Mouse (Mus musculus): ENCODE measurements at regions not wholly inside any gene's neighbourhood (a gene's known extent, or its start where the extent isn't known, plus 50 kb on each side); places are given as distances from the start of the nearest gene placed in this dataset.
A peak's percentile ranks its signal among the peaks of the same experiment; 100 is the strongest.

DNA sequence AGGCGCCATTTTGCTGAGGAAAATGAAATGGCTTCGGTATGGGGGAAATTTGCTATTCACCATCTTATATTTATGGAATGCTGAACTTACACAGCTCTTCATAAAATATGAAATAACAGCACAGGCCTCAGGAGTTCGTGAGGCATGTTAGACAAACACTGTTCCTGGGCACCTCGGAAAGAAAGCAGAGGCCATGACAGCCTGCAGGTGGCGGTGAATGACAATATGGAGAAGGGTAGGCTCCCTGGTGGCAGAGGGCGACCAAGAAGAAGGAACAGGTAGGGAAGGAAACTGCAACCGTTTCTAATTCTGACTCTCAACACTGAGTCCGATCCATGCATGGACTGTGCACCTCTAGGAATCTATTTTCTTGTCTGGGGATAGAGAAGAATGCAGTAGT, 553.6 kb upstream of the Tmpo start:
- DNase-seq (ENCODE audit: low spot score in 2 of 2), result no peak

DNA sequence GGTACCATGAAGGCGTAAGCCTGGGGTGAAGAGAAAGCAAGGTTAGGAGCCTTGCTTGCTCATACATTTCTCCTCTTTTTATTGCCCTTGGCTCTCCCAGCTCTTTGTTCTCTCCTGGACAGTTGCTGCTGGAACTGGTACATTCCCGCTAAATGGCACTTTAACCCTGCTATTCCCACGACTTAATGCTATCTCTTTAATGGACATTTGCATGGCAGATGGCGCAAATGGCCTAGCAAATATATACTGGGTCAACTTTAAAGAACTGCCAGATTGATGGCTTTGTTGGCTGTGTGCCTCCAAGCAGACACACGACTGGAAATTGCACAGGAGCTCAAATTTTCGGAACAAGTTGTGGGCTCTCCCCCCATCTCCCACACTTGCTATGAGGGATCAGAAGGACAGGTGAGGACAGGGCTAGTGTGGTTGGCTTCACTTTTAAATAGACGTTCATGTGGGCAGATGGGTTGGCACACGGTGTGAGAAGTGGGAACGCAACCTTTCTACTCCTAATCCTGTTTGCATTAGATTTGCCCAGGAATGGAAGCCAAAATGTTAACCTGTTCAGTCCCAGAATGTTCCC, 551.0 kb upstream of the Tmpo start:
- DNase-seq (ENCODE audit: low spot score in 2 of 2), result no peak

DNA sequence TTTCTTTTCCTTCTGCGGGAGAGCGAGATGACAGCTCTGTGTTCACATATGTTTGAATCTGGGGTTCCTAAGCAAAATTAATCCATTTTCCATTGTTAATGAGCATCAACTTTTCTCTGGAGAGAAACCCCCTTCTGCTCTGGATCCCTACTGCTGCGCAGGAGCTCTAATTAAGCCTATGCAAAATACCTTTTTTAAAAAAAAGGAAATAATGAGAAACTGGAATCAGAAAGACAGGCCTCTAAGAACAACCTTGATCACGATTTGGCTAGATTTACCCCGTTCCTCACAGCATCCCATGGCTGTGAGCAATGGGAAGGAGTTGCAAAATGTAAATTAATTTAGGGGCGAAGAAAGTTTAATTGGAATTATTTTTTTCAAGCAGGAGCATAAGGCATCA, 548.9 kb upstream of the Tmpo start:
- no peak for DNase-seq (ENCODE audit: low spot score in 2 of 2)

DNA sequence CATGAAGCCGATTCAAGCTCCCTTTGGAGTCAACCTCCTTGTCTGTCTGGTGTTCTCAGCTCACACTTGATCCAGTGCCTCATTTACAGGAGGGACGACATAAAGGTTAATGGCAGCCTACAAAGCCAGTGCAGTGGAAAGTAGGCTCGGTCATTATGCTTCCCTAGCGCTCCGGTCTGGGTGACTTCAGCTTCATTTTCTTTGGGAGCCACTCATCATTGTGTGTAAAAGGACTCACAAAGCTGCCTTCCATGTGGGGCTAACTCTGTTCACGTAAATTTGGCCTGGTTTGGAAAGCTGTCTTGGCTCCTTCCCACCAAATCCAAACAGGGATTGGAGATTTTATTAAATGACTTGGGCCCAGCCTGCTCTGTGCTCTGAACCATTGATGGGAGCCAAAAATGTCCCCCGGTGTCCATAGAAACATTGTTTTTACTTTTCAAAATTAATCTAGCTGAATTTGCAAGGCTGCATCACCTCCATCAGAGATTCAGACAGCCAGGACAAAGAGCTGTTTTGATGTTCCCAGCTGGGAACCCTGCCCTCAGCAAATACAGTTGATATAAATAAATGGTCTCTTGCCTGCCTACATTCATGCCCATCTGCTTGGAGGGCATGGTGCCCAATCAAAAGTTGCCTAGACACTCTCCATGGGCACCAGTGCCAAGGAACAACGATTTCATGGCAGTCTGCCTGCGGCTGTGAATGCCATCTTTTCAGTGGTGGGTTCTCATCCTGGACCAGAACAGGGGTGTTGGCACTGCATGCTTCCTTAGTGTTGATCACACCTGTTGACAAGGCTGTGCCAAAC, 538.7 kb upstream of the Tmpo start:
- DNase-seq (ENCODE audit: low spot score in 2 of 2), result peak; percentile 47 to 73

DNA sequence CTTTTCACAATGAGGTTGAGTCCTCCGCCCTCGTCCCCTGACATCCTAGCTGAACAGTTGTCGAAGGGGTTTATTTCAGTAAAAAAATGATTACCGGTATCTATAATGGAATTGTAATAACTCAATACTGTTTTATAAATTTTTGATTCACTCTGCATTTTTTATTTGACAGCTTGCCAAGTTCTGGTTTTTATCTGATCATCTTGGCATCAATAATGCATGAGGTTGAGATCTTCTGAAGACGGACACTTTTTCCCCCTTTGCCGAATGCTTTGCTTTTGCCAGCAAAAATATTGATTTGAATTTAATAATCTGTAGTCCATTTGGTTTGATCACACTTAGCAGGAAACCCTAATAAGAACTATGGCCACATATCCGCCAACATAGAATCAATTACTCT, 535.5 kb upstream of the Tmpo start:
- no peak for DNase-seq (ENCODE audit: low spot score in 2 of 2)

DNA sequence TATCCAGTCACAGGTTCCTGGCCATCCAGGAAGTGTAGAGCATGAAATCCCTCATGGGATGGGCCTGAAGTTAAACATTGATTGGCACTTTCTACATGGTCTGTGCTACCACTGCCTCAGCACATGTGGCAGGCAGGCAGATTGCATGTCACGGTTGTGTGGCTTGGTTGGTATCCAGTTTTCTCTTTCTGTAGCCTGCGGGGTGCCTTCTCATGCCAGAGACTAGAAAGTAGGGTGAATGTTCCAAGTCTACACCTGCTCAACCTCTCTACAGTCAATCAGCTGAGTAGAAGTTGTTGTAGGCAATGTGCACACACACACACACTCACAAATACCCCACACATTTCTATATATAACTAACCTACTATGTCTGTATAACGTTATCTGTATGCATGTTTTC, 533.5 kb upstream of the Tmpo start:
- DNase-seq (ENCODE audit: low spot score in 2 of 2), result no peak

DNA sequence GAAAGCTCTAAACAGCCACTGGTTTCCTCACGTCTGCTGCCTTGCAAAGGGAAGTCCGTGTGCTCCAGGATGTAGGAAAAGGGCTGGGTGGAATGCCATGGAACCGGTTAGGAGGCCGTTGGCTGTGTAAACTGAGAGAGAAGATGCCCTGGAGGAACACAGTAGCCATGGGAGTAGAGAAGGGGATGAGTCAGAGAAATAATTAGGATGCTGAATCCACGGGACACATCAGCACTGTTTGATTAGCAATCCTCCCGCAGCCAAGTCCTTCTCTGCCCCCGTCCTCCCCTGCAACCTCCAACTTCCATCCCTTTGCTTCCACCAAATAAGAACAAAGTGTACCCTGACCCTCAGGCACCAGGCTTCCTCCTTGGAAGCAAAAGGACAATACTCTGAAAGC, 532.4 kb upstream of the Tmpo start:
- DNase-seq (ENCODE audit: low spot score in 2 of 2), result no peak

DNA sequence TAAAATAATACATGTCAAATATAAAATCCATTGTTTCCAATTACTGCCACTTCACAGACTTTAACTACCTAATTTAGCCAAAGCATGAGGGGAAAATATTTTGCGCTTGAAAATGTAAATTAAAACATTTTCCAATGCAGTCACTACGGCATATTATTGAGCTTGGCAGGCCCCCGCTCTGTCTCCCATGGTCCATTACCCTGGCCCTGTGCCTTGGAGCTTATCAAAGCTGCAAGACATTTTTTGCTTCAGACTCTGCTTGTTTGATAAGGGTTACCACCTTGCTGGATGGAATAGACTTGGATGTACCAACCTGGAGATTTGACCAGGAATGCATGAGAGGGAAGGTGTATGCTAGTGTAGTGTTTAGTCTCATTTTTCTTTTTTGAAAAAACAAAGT, 525.7 kb upstream of the Tmpo start:
- no peak for DNase-seq (ENCODE audit: low spot score in 2 of 2)

DNA sequence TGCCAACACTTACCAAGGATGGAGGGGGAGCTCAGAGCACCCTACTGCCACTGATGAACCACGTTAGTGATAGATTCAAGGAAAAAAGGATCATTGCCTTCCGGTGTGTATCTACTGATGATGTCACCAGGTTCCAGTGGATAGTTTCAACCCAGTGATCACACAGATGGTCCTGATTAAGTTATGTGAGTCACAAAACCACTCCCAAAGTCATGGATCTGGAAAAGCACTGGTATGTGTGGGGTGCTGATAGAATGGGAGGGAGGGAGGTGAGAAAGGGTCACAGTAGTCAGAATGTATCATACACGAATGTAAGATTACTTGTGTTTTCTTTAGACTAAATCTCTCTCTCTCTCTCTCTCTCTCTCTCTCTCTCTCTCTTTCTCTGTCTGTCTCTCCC, 523.6 kb upstream of the Tmpo start:
- DNase-seq (ENCODE audit: low spot score in 2 of 2), result no peak

DNA sequence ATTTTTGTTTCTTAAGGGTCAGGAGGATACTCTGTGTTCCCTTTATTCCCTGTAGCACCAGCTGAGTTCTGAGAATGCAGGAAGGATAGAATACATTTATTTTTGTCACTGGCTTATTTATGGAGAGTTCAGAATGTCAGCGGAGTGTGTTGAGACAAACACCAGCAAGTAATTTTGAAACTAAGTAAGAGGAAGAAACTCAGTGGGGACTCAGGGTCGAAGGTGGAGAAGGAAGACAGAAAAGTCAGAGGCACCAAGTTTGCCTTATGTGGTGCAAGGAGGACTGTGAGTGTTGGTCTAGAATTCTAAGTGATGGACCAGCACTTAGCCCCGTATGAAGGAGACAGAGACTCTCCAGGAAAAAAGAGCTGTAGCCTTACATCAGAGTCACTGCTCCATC, 520.7 kb upstream of the Tmpo start:
- no peak for DNase-seq (ENCODE audit: low spot score in 2 of 2)

DNA sequence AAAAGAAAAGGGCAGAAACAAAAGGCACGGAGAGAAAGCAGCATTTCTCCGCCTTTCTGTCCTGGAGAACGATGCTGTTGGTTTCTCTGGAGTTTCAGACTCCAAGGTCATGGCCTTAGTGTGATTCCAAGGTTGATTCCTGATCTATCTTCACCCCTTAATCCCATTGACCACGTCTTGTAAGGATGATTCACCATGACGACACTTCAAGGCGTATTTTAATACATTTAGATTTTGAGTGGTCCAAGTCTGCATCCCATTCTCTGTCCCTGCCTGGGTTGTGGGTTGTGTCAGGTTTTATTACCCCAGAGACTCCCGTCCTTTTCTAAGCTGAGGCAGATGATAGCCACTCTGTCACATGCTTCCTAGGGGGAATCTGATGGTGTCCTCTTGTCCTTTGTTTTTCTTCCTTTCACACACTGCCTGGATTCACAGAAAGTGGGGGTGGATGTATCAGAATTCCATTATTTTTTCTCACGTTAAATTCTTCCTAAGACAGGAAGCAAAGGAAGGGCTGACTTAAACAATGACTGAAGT, 505.0 kb upstream of the Tmpo start:
- DNase-seq (ENCODE audit: low spot score in 2 of 2), result no peak

DNA sequence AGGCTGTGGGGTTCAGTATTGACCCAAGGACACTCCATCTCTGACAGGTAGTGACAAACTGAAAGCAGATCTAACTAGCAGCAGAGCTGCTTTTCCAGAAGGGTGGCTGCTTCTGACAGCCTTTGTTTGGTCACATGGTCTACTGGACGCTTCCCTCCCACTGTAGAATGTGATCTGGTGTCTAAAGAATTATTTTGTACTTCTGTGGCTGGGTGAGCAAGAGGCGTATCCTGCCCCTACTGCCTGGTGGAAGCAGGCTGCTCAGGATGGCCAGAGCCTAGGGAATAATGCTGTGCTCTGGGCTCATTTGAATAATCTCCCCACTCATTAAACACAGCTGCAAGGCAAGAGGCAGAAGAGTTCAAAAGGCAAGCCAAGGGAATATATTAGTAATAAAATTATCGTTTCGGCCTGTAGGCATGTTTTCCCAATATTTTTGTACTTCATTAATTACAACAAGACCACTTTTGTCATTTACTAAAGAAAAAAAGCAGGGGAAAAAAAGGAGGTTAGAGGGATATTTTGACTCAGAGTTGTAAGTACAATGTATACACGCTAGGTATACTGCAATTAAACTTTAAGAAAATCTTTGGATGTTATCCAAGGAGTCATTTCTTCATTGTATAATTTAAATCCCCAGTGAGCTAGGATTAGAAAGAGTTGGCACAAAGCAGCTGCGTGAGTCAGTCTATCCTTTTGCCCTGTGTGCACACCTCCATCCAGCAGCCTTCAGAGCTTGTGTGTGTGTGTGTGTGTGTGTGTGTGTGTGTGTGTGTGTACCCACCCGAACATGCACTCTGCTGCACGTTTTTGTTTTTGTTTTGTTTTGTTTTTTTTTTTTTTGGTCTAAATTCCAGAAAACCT, 504.3 kb upstream of the Tmpo start:
- DNase-seq (ENCODE audit: low spot score in 2 of 2), result no peak

DNA sequence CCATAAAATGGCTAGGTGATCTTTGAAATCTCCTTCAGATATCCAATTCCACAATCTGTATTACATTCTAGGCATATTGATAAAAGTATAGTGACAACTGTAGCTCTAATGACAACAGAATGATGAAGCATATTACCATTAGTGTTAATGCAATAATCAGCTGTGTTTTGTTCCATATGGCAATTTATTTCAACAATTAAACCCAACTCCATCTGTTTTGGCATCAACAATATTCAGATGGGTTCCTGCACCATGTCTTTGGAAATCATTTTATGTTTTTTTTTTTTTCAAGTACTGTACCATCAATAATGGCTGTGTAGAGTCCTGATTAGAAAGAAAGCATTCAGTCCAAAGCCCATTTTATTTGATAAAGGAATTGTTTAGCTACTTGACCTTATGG, 498.5 kb upstream of the Tmpo start:
- no peak for DNase-seq (ENCODE audit: low spot score in 2 of 2)

DNA sequence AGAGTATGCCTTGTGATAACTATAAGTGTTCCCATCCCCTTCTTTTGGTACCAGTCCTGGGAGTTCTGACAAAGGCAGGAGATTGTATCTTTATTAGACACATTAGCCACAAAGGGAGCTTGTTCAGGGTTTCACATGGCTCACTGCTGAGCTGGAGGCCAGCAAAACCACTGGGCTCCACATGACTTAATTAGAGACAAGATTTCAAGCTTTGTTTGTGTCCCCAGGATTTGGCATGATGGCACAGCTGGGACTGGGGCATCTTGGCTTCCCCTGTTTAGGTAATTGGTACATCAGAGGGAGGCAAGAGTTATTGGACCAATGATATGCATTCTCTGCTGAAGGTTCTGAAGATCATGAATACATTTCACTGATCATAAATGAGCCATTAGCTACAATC, 456.8 kb upstream of the Tmpo start:
- DNase-seq (ENCODE audit: low spot score in 2 of 2), result no peak

DNA sequence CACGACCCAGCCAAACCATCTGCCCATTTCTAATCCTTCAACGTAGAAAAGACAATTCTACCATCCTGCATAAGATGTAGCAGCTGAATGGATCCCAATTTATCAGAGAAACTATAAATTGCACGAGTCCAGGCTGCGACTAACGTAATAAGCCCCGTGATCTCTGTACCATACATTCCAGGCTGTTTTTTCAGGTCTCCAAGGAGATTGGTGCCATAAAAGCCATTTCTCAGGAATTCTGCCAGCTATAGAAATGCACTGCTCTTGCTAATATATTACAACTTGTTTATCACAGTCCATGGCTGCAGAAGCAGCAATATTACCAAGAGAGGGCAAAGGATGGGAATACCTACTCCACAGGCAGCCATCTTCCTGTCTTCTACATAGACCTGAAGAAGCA, 447.6 kb upstream of the Tmpo start:
- DNase-seq (ENCODE audit: low spot score in 2 of 2), result peak in 1 of 2 experiments; percentile 15

DNA sequence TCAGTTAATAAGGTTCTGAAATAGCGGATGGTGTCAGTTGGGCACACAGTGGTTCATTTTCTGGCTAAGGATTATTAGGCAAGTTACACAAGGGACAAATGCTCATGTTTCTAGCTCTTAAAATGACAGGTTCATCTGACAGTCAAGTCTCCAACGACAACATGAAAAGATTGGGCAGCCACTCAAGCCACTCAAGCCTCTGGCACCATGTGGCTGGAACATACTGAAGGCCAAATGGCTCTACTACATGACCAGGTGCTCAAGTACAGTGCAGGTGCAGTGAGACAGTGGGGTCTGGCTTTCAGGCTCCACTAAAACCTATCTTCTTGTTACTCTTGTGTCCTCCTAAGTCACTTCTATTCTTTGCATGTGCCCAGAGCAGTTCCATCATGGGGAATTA, 441.2 kb upstream of the Tmpo start:
- DNase-seq (ENCODE audit: low spot score in 2 of 2), result no peak

DNA sequence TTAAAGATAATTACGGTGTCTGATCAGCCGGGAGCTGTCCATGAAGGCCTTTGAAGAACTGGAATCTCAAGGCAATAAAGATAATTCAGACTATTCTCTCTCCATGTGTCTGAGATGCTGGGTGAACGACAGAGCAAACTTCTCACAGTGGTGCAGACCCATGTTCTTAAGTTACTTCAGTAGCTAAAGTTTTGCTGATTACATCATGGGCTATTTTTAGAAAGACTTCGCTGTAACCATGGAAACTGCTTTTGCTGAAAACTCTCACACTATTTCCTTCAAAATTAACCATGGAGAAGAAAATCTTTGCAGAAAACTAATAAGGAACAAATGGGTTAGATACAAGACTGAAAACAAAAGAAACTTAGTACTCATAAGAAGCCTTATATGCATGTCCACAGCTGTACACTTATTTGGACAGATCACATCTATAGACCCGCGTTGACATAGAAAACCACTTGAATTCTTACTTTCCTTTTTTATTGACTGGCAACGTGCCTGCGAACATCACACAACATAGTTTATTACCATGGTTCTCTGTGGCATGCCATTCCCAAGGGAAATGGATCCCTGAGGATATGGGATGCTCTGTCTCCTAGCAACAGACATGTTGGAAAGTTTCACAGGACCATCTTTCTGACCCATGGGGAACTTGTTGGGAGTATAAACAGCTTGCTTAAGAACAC, 432.8 kb upstream of the Tmpo start:
- peak; percentile 6 to 10 for DNase-seq (ENCODE audit: low spot score in 2 of 2)

DNA sequence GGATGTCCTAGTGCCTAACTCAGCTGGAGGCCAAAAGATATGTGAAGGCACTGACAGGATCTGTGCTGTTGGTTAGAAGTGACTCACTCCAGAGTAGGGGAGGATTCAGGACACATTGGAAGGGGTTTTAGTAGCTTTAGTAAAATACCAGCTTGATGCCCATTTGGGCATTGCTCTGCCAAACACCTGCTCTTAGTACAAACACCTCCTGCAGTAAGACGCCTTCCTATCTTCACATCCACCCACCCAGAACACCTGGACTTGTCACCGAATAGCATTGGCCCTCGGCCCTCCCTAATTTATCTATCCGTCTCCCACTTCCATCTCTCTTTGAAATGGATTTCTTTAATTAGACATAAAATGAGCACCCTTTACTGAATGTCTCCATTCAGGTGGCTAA, 430.9 kb upstream of the Tmpo start:
- peak; percentile 31 to 55 for DNase-seq (ENCODE audit: low spot score in 2 of 2)

DNA sequence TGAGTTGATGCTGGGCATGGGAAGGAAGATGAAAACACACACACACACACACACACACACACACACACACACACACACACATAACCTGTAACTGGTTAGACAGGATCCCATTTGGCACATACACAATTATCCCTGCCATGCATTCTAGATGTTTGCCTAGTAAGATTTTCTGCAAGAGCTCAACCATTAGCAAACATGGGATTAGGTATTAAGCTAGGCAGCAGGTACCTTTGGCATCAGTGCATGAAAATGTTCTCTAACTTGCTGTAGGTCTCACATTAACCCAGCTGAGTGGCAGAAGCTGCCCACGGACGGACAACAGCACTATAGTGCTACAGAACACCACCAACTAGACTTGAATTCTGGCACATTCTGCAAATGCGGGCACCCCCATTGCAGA, 413.8 kb upstream of the Tmpo start:
- DNase-seq (ENCODE audit: low spot score in 2 of 2), result no peak

DNA sequence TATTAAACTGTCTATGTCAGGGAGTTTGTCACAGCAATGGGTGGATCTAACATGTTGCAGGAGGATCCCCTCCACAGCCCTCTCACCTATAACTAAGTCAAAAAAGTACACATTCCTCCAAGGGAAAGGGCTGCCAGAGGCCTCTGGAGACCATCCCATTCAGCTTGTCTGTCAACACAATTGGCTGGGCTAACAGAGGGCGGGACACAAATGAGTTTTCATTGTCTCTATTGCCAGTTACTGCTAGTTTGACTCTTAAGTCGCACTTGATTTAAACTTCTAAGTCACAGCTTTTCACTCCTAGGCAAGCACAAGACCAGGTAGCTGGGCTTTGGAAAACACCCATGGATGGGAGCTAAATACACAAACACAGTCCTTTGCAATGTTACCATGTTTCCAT, 412.3 kb upstream of the Tmpo start:
- DNase-seq (ENCODE audit: low spot score in 2 of 2), result no peak

DNA sequence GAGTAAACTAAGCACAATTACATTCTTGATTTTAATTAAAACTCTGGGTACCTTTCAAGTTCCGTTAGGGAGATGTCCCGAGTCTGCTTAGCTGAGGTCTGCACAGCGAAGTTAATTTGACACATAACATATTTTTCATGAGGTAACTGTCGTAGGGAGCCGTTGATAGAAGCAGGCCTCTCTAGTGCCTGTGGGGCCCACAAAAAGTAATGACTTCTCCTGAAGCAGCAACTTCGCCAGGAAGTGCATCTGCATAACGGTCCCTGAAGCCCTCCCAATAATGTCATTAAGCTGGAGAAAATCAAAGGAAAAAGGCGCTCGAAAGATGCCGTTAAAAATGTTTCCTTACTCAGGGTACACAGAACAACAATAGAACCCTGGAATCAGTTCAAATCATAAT, 410.7 kb upstream of the Tmpo start:
- no peak for DNase-seq (ENCODE audit: low spot score in 2 of 2)

DNA sequence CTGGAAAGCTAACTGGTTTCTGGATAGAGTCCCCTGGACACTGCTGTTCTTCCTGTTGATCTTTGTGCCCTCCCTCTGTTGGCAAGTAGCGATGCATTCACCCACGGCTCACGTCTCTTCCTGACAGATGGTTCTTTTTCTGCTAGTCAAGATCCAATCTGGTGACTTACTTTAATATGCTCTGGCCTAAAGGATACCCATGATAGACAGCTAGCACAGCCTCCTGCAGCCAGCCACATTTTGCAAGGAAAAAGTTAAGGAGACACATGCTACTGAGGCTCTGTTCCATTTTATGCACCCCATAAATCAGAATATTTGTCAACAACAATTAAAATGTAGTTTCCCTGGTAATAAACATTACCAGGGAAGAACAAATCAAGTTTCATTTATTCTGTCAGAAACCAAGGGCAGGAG, 410.3 kb upstream of the Tmpo start:
- no peak for DNase-seq (ENCODE audit: low spot score in 2 of 2)
